Mouse (Mus musculus) small intestine, adult 2 months (tissue): ENCODE results near the gene Gpd1.

Experiments used
- CTCF ChIP-seq: fragments of 200-500 bp; IDR thresholded peaks from 2 replicates; pipeline ENCODE4 v1.5.1; 2012; ENCODE audit warnings: low read depth, mild to moderate bottlenecking, control low read depth, inconsistent platforms, low read length, moderate library complexity, mixed read lengths; ENCODE audit not compliant: insufficient replicate concordance, insufficient read length; ENCODE audit errors: extremely low read depth
- POLR2A ChIP-seq: fragments of 200-500 bp; IDR thresholded peaks from 2 replicates; pipeline ENCODE4 v1.6.1; 2012; ENCODE audit warnings: low read depth, mild to moderate bottlenecking, control low read depth, inconsistent platforms, low read length, moderate library complexity

GRCm38 (mm10) chr15:99705440-99706048 lies 11.8 kb upstream of the Gpd1 start, which contains the start of gene Gm17349:
- TF ChIP-seq CTCF, result peak; percentile 78; the same call in 1 of the 2 replicates
- TF ChIP-seq POLR2A, result no peak
